Mouse (Mus musculus) brain, embryonic 14.5 days (tissue): Measurements from ENCODE around the gene Flt3.

Experiments
- CTCF ChIP-seq: fragments of 200-500 bp; IDR thresholded peaks from 2 replicates; pipeline ENCODE4 v1.5.1; 2012; ENCODE audit warnings: inconsistent platforms, mild to moderate bottlenecking, moderate library complexity, borderline replicate concordance; ENCODE audit not compliant: insufficient read depth, insufficient read length; ENCODE audit errors: extremely low read depth
- POLR2A ChIP-seq: fragments of 200-500 bp; IDR thresholded peaks from 2 replicates; pipeline ENCODE4 v1.6.1; 2012; ENCODE audit warnings: mild to moderate bottlenecking, inconsistent platforms, borderline replicate concordance; ENCODE audit not compliant: poor library complexity, insufficient read depth, insufficient read length, severe bottlenecking; ENCODE audit errors: extremely low read depth

- TF ChIP-seq CTCF, result no peak
- TF ChIP-seq POLR2A, result no peak
Observed at GRCm38 (mm10) chr5:147399843-147400504, at the start of gene Flt3.
